Mouse (Mus musculus) megakaryocyte, embryonic 14.5 days (primary cell): Measurements from ENCODE around the gene Tjp1.

Experiments
- FLI1 ChIP-seq: IDR thresholded peaks from 2 replicates; pipeline ENCODE4 v1.6.1; 2012; ENCODE audit warnings: low read length, inconsistent platforms, mixed read lengths
- GATA1 ChIP-seq: IDR thresholded peaks from 3 replicates; pipeline ENCODE4 v1.6.1; 2012; ENCODE audit warnings: mixed read lengths, low read length, inconsistent platforms, borderline replicate concordance

- TF ChIP-seq GATA1 (no peak), FLI1 (no peak)
These were observed 160.0 kb downstream of the Tjp1 start for GRCm38 (mm10) chr7:65367386-65368245.
